Mouse (Mus musculus): Measurements from ENCODE around the gene Kifc3. TPM values are rescaled to one million over a fixed set of nuclear protein-coding genes. Genes with fewer than 3 reads are reported as not detected.
"Not testable (repeated sequence)": the region's sequence is repeated elsewhere in the genome, so short reads cannot be mapped to it uniquely, and the experiment has no call there.

The Kifc3 gene
- polyA plus RNA-seq (2015; fragmentation: Nextera tagmentation; extraction: Ambion mirVana) = 15.5 and 16.8 TPM in 2 replicates

DNA sequence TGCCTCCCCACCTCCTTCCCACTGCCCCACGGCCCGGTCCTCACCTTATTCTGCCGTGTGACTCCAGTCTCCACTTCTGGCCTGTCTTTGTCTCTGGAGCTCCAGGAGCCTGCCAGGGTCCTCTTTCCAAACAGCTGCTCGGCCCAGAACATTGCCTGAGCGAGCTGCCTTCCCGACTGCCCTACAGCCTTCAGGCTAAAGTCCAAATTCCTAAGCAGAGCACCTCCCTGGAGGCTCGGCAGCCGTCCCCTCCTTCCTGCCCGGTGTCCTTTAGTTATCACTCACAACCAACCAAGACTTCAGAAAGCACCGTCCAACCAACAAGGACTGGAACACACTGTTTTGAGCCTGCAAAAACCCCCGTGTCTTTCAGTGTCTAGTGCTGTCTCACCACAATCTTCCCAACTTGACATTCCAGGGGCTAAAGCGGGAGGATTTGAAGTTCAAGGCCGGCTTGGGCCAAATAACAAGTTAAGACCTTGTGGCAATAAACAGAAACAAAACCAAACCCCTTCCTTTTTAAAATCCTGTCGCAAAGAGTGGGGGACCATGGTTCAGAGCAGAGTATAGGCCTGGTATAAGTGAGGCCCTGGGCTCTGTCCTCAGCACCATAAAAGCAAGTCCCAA is at the start of gene Kifc3:
Kifc3 (minus strand) TSS at position 164 of the 627 bp plus-strand sequence.
- Histone ChIP-seq H3K4me3 (no peak within 1 kb of the TSS), H3K9me3 (no peaks in the 10 kb centered on the region), H3K4me2 (replicated peaks) (no peak within 1 kb of the TSS), H3K4me1 (0 out of 2 replicates have a peak, but pooled peaks cover 3% of the 10 kb centered on the region), H3K27ac (no peak within 1 kb of the TSS), H3K9ac (no peak within 1 kb of the TSS), H3K36me3 (no peaks in the 10 kb centered on the region), H3K27me3 (no peaks in the 10 kb centered on the region)
- no peak for ATAC-seq (ENCODE audit: low FRiP score, low read depth)
- 60% methylated on average over 14 of the region's 14 CpGs for WGBS

- H3K4me1 ChIP-seq = no peaks in the 10 kb centered on the region
- no peaks in the 10 kb centered on the region for H3K36me3 ChIP-seq
- no peak overlapping the region for H3K9ac ChIP-seq
- no peaks in the 10 kb centered on the region for H3K9me3 ChIP-seq
- no peak overlapping the region for H3K4me2 ChIP-seq (replicated peaks)
- no peak overlapping the region for H3K4me3 ChIP-seq
- 63% methylated on average over 9 of the region's 9 CpGs for WGBS
- ATAC-seq (ENCODE audit: low FRiP score, low read depth) = no peak
- H3K27me3 ChIP-seq = no peaks in the 10 kb centered on the region
- no peak overlapping the region for H3K27ac ChIP-seq
Measured at GRCm38 (mm10) chr8:95252056-95252455, 49.4 kb upstream of the Kifc3 start.

GRCm38 (mm10) chr8:95249847-95250246 is 47.2 kb upstream of the Kifc3 start:
- no peak overlapping the region for H3K9ac ChIP-seq
- no peak for ATAC-seq (ENCODE audit: low FRiP score, low read depth)
- H3K4me3 ChIP-seq = no peak overlapping the region
- H3K4me1 ChIP-seq = peaks cover 6% of the 10 kb centered on the region
- H3K27ac ChIP-seq = no peak overlapping the region
- no peaks in the 10 kb centered on the region for H3K27me3 ChIP-seq
- no peak overlapping the region for H3K4me2 ChIP-seq (replicated peaks)
- 45% methylated on average over 4 of the region's 4 CpGs for WGBS
- no peaks in the 10 kb centered on the region for H3K9me3 ChIP-seq
- H3K36me3 ChIP-seq = no peaks in the 10 kb centered on the region

DNA sequence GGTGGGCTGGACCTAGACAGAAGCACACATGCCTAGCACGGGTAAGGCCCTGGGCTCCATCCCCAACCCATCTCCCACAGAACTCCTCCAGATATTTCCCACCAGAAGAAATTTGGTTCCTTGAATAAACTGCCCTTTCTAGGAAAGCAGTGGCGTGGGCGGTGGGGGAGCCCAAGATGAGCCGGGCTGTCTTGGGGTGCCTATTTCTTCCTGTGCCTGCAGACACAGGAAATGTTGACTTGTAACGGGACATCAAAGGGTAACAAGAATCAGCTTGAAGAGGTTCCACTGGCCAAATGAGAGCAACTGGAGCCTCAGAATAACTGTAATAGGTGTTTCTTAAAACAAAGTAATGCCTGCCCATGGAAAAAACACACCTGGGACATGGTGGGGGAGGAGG is 44.7 kb upstream of the Kifc3 start:
- Histone ChIP-seq H3K27ac (no peak overlapping the region), H3K9me3 (no peaks in the 10 kb centered on the region), H3K9ac (no peak overlapping the region), H3K27me3 (no peaks in the 10 kb centered on the region), H3K4me3 (no peak overlapping the region), H3K4me2 (replicated peaks) (no peak overlapping the region), H3K36me3 (no peaks in the 10 kb centered on the region), H3K4me1 (peaks cover 13% of the 10 kb centered on the region)
- 70% methylated on average over 5 of the region's 5 CpGs for WGBS
- no peak for ATAC-seq (ENCODE audit: low FRiP score, low read depth)

DNA sequence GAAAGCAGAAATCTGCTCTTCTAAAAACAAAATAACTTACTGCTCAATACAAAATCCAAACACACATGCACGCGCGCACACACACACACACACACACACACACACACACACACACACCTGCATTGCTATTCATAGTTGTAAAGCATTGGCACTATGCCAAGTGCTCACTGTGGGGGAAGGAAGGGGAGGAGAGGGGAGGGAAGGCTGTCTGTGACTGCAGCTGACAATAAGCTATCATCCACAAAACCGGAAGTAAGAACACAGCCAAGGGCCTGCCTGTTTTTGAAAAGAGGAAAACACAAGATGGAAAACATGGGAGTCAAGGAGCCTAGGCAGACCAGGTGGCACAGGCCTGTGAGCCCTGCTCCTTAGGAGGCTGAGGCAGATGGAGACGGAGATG is 42.6 kb upstream of the Kifc3 start:
- 0 out of 2 replicates have a peak, but pooled peaks have one; percentile 30 for ATAC-seq (ENCODE audit: low FRiP score, low read depth)
- H3K4me3 ChIP-seq = no peak overlapping the region
- no peak overlapping the region for H3K9ac ChIP-seq
- no peaks in the 10 kb centered on the region for H3K9me3 ChIP-seq
- no peaks in the 10 kb centered on the region for H3K36me3 ChIP-seq
- 59% methylated on average over 5 of the region's 5 CpGs for WGBS
- H3K4me1 ChIP-seq = peaks cover 13% of the 10 kb centered on the region
- H3K4me2 ChIP-seq (replicated peaks) = no peak overlapping the region
- no peak overlapping the region for H3K27ac ChIP-seq
- no peaks in the 10 kb centered on the region for H3K27me3 ChIP-seq

DNA sequence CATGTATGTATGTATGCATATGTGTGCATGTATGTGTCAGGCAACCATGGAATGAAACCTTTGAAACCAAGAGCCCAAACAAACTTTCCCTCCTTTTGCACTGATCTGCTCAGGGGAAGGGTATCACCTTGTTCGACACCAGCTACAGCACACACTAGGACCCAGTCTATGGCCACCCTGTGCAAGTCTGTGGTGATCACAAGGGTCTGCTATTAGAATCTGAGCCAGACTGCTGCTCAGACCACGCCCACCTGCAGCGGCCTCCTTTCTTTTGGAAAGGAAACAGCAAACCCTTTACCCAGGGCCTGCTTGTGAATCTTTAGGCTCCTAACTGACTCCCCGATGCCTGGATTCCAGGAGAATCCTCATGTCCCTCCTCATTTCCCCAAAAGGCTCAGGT is 41.2 kb upstream of the Kifc3 start:
- WGBS = 59% methylated on average over 4 of the region's 4 CpGs
- H3K4me3 ChIP-seq = no peak overlapping the region
- H3K4me1 ChIP-seq = peaks cover 13% of the 10 kb centered on the region
- no peak overlapping the region for H3K9ac ChIP-seq
- H3K27me3 ChIP-seq = no peaks in the 10 kb centered on the region
- no peak; the same call in 1 of the 2 replicates for ATAC-seq (ENCODE audit: low FRiP score, low read depth)
- H3K36me3 ChIP-seq = no peaks in the 10 kb centered on the region
- no peak overlapping the region for H3K27ac ChIP-seq
- H3K9me3 ChIP-seq = no peaks in the 10 kb centered on the region
- H3K4me2 ChIP-seq (replicated peaks) = no peak overlapping the region

DNA sequence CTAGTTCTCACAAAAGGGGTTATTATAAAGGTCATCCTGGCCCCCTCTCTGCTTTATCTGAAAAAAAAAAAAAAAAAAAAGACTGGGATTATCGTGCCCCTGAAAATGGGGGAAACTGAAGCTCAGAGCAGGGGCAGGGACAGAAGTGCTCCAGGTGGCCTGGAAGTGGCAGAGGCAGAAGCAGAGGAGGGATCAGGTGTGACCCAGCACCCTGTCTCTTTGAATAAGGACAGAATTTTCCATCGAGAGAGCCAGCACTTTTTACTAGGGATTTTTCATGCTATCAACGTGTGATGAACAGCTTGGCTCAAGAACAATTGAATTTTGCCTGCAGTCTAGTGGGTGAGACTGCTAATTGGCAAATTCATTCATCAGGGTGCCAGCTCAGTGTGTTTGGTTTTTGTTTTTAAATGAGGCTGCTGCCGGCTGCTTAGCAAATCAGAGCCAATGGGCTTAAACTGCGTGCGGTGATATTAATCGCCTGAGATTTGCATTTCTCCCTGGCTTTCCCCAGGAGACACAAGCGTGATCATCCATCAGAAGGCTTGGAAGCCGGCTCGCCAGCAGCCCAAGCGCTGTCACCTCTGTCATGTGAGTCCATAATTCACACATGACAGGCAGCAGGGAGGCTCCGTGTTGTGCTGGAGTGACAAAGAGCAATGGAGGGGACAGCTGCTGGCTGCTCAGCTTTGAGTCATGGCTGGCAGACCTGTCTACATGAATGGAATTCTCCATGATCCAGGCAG is 40.4 kb upstream of the Kifc3 start:
- H3K27ac ChIP-seq = no peak overlapping the region
- 0 out of 2 replicates have a peak overlapping the region, but pooled peaks have one; percentile 19 for H3K9ac ChIP-seq
- peaks cover 13% of the 10 kb centered on the region for H3K4me1 ChIP-seq
- no peak overlapping the region for H3K4me2 ChIP-seq (replicated peaks)
- no peak for ATAC-seq (ENCODE audit: low FRiP score, low read depth)
- no peak overlapping the region for H3K4me3 ChIP-seq
- H3K9me3 ChIP-seq = no peaks in the 10 kb centered on the region
- WGBS = 43% methylated on average over 12 of the region's 12 CpGs
- H3K27me3 ChIP-seq = no peaks in the 10 kb centered on the region
- no peaks in the 10 kb centered on the region for H3K36me3 ChIP-seq

DNA sequence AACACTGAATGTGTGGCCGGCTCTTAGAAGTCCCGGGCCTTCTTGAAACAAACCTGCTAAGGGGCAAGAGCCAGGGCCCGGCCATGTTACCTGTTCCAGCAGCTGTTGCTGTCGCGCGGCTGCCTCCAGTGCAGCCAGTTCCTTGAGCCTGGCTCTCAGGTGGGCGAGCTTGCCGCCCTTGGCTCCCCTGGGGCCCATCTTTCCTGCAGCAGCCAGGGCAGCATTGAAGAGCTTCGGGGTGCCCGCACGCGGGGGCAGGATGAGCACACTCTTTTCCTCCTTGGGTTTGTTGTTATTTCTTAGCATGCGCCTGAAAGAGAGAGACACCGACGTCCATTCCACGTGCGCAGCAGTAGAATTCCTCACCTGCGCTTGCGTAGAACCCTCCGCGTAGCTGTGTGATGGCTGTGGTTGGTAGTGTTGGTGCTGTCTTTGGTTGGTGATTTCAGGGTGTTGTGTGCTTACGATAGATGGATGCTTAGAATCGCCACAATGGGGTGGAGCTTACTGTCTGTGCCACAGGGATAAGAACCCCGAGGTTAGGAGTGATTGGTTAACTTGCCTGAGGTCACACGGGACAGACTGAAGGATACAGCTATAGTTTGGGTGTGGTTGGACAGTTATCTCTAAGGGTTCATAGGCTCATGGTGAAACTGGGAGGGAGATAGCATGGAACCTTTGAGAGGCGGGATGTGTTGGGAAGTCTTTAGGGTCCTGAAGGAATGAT is 39.6 kb upstream of the Kifc3 start:
- Histone ChIP-seq H3K27ac (no peak overlapping the region), H3K4me2 (replicated peaks) (no peak overlapping the region), H3K4me3 (no peak overlapping the region), H3K36me3 (no peaks in the 10 kb centered on the region), H3K9me3 (0 out of 2 replicates have a peak, but pooled peaks cover 3% of the 10 kb centered on the region), H3K4me1 (peaks cover 13% of the 10 kb centered on the region), H3K9ac (no peak overlapping the region), H3K27me3 (no peaks in the 10 kb centered on the region)
- ATAC-seq (ENCODE audit: low FRiP score, low read depth) = no peak
- 87% methylated on average over 26 of the region's 26 CpGs for WGBS

GRCm38 (mm10) chr8:95235683-95236082 is 33.1 kb upstream of the Kifc3 start:
- 7% methylated on average over 3 of the region's 3 CpGs for WGBS
- Histone ChIP-seq H3K9me3 (0 out of 2 replicates have a peak, but pooled peaks cover 3% of the 10 kb centered on the region), H3K27me3 (no peaks in the 10 kb centered on the region), H3K4me3 (no peak overlapping the region), H3K4me2 (replicated peaks) (no peak overlapping the region), H3K27ac (no peak overlapping the region), H3K36me3 (no peaks in the 10 kb centered on the region), H3K9ac (no peak overlapping the region), H3K4me1 (no peaks in the 10 kb centered on the region)
- no peak for ATAC-seq (ENCODE audit: low FRiP score, low read depth)

GRCm38 (mm10) chr8:95230086-95230485 is 27.5 kb upstream of the Kifc3 start:
- H3K4me2 ChIP-seq (replicated peaks); H3K4me3 ChIP-seq; H3K36me3 ChIP-seq; H3K9me3 ChIP-seq; H3K27ac ChIP-seq; H3K27me3 ChIP-seq; H3K9ac ChIP-seq; ATAC-seq (ENCODE audit: low FRiP score, low read depth): not testable (repeated sequence)
- peaks cover 12% of the 10 kb centered on the region; the same call in 1 of the 2 replicates for H3K4me1 ChIP-seq
- WGBS = 94% methylated on average over 9 of the region's 9 CpGs

GRCm38 (mm10) chr8:95227151-95227468 is 24.5 kb upstream of the Kifc3 start:
- H3K4me3 ChIP-seq = no peak overlapping the region
- H3K4me1 ChIP-seq = peaks cover 12% of the 10 kb centered on the region; the same call in 1 of the 2 replicates
- no peaks in the 10 kb centered on the region for H3K27me3 ChIP-seq
- peak overlapping the region; percentile 11; the same call in 1 of the 2 replicates for H3K27ac ChIP-seq
- no peaks in the 10 kb centered on the region for H3K9me3 ChIP-seq
- 33% methylated on average over 2 of the region's 2 CpGs for WGBS
- peak; percentile 59; the same call in 1 of the 2 replicates for ATAC-seq (ENCODE audit: low FRiP score, low read depth)
- H3K36me3 ChIP-seq = no peaks in the 10 kb centered on the region
- no peak overlapping the region for H3K9ac ChIP-seq
- H3K4me2 ChIP-seq (replicated peaks) = no peak overlapping the region

All from limb, embryonic 13.5 days (tissue).